Mouse (Mus musculus): ENCODE results near the gene Trappc3. TPM values are rescaled to one million over a fixed set of nuclear protein-coding genes. Genes with fewer than 3 reads are reported as not detected.
"Not testable (repeated sequence)": the region's sequence is repeated elsewhere in the genome, so short reads cannot be mapped to it uniquely, and the experiment has no call there.

Trappc3 gene
- total RNA-seq (2021): 10 to 100 TPM; 73.1 to 74.8 TPM
- long read RNA-seq, experiment 1, transcript Trappc3-201 (5 exons, 1,336 nt): major isoform, 87 of 95 reads
- long read RNA-seq, experiment 1, partial matches to known transcripts: 6 of 95 reads
- long read RNA-seq, experiment 1, other reads (novel, unspliced or antisense): 2 of 95 reads
- long read RNA-seq, experiment 2, transcript Trappc3-201 (5 exons, 1,336 nt): major isoform, 14 of 16 reads
- long read RNA-seq, experiment 2, partial matches to known transcripts: 1 of 16 reads
- long read RNA-seq, experiment 2, other reads (novel, unspliced or antisense): 1 of 16 reads

DNA sequence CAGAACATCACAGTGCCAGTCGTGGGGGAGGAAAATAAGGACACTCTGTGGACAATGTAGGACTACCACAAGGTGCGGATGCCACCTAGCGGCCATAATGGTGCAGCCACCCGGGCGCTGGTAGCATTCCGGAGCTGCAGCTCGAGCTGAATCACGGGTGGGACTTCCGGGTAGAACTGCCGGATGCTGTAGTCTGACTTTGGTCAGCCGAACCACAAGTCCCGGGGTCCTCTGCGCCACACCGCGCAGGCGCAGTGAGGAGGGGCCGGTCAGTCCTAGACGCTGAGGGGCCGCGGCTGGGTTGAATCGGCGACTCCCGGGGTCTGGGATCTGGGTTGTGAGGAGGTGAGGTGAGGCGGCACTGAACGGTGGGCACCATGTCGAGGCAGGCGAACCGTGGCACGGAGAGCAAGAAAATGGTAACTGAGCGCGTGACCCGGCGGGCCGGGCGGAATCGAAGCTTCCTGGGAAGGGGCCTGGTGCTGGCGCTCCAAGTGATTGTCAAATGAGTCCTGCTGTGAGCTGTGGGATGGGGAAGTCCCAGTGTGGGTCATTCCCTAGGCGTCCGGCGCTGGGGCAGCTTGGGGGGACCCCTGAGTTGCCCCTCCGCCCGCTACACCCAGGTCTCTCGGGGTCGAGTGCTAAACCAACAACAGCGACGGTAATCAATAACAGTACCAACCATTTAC is at the start of gene Trappc3:
Gene Trappc3 (plus strand): TSS at position 207 of the 689 bp plus-strand sequence.
- peak; percentile 100 for DNase-seq

DNA sequence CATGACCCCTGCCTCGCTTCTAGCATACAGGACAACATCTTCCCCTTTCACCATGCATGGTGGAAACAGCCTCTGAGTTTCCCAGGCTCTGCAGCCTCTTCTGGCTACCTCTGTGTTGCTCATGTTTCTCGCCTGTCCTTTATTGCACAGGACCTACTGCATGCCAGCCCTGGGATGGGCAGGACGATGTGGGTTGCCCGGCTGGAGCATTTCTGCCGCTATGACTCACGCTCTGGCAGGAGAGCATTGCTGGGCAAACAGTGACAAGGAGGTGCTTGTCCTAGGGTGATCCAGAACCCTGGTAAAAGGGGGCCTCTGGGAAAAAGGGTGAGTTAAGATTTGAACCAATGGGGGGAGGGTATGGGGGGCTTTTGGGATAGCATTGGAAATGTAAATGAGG is 44.4 kb upstream of the Trappc3 start:
- no peak for DNase-seq

DNA sequence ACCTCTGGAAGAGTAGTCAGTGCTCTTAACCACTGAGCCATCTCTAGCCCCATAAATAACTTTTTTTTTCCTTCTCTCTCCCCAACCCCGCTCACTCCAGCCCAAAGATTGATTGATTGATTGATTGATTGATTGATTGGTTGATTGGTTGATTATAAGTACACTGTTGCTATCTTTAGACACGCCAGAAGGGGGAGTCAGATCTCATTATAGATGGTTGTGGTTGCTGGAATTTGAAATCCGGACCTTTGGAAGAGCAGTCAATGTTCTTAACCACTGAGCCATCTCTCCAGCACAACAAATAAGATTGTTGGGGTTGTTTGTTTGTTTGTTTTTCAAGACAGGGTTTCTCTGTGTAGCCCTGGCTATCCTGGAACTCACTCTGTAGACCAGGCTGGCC is 42.6 kb upstream of the Trappc3 start:
- DNase-seq: not testable (repeated sequence)

DNA sequence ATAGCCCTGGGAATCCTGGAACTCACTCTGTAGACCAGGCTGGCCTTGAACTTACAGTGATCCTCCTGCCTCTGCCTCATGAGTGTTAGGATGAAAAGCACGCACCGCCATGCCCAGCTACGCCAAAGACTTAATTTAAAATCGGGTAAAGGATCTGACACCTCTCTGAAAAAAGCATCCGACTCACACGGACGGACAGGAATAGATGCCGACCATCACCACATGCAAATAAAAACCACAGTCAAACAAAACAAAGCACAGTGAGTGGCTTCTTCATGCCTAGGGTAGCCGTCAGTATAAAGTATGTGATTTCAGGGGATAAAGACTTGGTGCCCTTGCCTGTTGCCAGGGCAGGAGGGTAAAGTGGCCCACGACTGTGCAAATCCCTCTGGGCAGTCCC is 42.1 kb upstream of the Trappc3 start:
- DNase-seq: no peak

DNA sequence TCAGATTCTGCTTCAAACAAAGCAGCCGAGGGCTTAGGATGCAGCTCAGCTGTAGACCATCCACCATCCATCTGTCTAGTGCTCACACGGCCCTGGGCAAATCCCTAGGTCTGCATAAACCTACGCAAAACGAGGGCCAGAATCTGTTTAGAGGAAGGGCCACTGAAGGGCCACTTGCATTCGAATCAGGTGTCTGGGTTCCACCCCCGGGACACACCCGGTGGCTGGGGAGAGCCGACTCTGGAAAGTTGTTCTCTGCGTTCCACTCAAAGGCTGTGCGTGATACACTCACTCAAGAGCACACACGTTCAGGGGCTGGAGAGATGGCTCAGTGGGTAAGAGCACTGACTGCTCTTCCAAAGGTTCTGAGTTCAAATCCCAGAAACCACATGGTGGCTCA is 39.5 kb upstream of the Trappc3 start:
- no peak for DNase-seq

DNA sequence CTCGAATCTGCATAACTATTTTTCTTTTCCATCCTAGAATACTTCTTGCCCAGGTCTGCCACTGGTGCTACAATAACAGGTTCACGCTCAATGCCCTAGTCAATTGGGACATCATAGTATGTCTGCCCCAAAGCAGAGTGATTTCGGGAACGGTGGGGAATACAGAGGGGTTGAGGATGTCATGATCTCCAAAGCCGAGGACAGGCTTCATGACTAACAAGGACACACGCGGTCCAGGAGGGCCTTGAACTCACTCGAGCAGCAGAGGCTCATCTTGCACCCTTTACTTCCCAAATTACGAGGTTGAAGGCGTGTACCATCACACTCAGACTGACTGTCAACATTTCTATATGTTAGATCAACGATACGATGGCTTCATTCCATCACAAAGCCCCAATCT is 35.5 kb upstream of the Trappc3 start:
- peak; percentile 34 for DNase-seq

DNA sequence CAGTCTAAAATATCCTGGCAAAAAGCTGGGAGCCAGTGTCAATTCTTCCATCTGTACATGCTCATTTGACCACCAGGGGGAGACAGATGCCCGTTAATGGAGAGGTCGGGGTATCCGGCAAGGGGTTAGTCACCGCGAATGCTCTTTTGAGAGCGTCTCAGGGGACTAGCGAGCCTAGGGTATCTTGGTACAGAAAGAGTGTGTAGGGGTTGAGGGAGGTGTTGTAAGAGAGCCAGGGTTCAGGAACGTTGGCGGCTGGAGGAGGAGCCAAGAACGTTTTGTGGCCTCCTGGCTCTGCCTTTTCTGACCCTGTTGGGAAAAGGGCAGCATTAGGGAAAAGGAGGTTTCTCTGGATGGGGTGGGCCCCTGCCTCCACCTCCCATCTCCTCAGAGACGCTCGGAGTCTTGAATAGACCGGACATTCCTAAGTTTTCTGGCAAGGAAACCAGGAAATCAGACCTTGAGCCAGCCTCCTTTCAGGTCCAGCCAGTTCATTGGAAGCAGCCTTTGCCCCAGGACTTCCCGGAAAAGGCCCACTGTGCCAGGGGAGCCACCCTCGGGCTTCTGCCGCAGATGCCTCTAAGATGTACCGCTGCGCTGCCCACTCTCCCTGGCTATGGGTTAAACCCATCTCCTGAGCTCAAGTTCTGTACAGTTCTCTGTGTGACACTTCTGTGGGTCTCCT is 34.9 kb upstream of the Trappc3 start:
- peak; percentile 95 for DNase-seq

DNA sequence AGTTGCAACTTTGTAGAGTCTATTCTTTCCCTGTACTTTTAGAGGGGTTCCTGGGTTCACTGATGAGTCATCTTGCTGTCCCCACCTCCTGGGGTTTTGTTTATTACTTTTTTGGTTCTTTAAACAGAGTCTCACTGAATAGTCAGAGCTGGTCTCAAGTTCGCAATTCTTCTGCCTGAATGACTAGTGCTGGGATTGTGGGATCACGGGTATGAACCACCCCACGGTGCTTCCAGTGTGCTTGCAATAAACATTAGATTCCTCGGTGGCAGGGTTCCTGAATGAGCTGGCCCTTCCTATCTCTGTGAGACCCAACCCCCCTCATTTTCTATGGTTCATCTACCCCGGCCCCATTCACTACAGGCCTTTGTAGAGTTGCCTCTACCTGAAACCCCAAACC is 34.0 kb upstream of the Trappc3 start:
- DNase-seq: no peak

DNA sequence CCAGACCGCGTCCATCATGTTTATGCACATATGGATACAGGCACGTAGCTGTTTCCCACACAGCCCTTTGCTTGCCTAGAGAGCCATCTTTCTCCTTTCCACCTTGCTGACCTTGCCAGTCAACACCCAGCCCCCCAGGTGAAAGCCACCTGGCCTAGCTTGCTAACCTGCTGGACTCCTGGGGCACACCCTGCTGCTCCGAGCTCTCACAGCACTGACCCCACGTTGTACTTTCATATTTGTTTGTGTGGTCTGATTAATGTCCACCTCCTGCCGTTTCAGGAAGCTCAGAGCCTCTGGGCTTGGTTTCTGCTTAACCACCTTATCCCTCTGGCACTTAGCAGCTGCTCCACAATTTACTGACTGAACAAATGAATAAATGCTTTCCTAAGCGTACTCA is 32.2 kb upstream of the Trappc3 start:
- DNase-seq: no peak

DNA sequence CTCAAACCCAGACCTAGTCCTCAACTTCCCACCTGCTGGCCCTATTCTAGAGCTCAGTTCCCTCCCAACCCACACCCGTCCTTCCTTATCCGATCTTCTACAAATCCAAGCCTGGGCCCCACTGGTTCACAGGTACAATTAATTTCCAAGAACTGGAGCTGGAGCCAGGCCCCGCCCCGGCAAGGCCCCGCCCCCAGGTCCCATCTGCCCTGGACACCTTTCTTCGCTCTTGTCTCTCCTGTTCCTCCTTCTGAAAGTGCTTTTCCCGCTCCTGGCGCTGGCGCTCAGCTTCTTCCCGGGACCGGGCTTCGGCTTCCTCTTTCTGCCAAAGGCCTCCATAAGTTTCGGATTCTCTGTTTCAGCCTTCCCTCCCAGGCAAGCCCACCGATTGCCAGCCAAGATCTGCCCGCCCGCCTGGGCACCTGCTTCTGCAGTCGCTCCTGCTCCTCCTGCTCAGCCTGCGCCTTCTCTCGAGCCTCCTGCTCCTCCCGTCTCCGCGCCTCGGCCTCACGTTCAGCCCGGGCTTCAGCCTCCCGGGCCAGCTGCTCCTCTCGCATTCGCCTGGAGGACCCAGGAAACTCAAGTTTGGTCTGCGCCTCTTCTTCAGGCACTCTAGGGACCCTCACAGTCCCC is 28.3 kb upstream of the Trappc3 start:
- no peak for DNase-seq

DNA sequence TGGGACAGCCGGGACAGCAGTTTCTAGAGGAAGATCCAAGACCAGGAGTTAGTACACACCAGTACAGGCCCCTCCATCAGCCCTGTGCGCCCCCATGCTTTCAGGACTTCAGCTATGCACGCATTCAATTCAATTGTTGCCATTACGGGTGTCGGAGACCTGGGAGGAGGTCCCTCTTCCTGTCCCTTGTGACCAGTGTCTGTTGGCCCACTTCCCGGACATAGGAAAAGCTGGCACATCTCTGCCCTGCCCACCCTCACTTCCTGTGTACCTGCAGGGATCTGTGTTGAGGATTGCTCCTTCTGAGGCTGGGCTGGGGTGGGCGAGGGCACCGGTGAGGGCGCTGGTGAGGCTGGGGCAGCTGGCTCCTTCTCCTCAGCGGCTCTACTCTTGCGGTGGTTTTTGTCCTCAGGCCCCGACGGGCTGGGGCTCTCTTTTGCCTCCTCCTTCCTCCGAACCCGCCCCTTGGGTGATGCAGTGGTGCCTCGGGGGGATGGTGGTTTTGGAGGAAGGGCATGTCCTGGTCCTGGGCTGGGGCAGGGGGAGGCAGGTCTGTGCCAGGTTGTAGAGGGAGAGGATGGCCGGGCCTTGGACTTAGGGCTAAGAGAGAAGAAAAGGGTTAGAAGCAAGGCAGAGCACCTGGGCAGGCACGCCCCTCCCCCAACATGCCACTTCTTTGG is 27.5 kb upstream of the Trappc3 start:
- no peak for DNase-seq

DNA sequence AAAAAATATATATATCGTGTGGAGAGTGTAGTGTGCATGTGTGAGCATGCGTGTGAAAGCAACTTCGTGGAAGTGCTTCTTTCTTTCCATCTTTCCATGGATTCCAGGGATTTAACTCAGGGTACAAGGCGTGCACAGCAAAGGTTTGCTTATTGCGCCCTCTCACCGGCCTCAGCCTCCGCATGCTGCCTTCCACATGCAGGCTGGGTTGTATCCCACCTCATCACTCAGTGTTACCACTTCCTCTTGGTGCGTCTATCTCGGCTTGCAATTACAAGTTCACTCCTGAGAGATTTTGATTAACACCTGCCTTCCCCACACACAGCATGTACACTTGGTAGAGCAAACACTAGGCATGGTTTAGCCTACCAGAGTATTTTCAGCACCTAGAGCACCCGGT is 26.9 kb upstream of the Trappc3 start:
- DNase-seq: no peak

DNA sequence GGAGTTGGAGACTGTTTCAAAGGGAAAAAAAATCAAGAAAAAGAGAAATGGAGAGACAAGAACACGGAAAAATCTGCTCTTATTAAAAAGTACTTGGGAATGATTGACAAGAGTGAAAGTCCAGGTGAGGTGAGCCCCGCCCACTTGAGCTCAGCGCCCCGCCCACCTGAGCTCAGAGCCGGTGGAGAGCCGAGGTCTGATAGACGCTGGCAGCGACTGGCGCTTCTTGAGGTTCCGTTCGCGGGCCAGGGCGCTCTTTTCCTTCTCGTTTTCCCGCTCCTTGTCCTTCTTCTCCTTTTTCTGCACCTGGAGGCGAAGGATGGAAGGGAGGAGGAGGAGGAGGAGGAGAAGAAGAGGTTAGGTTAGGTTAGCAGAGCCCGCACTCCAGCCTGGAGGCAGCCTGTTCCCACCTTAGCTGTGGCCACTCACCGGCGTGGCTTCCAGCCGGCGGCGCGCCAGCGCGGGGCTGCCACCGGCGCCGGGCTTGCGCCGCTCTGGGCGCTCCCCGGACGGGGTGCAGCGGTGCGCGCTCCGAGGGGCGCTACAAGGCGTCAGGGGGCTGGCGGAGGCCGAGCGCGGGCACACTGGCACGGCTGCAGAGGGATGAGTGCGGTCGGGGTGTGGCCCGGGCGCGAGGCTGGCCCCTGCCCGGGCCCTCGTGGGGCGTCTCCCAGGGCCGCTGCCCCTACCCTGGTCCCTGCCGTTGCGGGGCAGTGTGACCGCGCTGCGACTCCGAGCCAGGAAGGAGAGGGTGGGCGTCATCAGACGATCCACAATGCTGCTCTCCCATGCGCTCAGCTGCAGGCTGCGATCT is 25.5 kb upstream of the Trappc3 start:
- no peak for DNase-seq

DNA sequence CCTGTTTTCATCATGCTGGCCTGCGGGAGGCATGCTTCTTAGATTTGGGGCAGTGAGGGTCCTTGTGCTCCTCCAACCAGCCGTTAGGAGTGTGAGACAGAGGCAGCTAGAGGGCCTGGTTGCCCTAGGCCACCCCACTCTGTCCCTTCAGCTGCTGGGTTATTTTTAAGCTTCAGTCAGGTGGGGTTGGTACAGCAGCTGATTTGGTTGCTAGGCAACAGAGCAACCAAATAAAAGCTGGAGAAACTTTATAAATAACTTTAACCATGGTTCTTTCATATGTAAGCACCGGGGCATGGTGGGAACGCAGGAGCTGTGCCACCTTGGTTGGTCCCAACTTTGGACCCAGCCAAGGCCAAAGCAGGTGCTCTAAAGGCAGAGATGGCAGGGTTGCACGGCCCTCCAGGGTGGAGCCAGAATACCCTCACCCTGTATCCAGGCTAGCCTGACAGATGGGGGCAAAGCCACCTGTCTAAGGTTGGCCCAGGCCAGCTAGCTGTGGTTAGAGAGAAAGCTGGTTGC is 24.3 kb upstream of the Trappc3 start:
- DNase-seq: no peak

DNA sequence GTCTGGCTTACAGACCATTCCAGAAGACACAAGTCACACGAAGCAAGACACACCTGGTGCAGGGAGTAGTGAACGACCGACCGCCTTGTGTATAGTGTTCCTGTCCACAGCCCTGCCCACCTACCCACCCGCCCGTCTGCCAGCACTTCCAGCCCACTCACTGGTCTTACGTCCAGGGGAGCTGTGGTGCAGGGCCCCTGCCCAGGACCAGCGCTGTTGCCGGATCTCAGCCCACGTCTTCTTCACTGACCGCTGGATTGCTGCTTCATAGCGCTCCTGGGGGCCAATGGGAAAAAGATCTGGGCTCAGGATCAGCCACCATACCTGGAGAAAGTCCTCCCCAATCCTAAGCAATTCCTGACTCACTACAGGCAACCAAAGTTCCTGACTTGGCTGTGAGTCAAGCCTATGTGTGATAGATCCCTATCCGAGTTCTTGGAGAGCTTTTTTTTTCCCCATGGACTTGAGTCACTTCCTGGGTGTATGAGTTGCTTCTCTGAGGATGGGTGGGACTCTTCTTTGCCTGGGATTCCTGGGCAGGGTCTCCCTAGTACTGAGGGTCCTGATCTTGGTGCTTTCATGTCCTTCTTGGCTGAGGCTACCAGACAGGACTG is 22.2 kb upstream of the Trappc3 start:
- no peak for DNase-seq

DNA sequence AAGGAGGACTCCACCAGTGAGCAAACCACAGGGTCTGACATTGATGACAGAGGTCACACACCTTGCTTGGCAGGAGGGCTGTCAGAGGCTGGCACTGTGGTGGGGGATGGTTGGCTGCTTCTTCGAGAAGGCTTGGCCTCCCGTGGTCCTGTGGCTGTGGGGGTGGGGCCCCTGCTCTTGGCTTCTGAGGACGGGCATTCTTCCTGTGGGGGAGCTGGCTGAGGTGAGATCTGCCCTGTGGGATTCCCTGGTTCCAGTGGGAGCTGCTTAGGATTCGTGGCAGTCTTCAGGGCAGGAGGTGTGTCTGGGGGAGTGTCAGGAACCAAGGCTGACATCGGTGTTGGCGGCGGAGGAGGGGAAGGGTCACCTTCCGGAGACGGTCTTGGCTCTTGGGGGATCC is 20.2 kb upstream of the Trappc3 start:
- DNase-seq: no peak

DNA sequence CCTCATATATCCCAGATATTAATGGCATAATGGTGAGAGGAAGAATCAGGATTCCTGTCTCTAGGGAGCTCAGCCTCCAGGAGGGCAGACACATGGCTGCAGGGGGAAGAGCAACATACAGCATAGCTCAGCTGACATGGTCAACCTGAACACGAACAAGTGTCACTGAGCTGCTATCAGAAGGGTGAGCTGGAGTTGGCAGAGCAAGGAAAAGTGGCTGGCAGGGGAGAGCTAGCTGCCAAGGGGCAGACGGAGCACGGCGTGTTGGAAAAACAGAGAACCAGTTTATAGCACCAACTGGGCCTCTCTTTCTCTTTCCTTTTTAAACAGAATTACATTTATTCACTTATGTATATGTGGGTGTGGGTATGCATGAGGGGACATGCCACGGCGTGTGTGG is 19.6 kb upstream of the Trappc3 start:
- DNase-seq: no peak

DNA sequence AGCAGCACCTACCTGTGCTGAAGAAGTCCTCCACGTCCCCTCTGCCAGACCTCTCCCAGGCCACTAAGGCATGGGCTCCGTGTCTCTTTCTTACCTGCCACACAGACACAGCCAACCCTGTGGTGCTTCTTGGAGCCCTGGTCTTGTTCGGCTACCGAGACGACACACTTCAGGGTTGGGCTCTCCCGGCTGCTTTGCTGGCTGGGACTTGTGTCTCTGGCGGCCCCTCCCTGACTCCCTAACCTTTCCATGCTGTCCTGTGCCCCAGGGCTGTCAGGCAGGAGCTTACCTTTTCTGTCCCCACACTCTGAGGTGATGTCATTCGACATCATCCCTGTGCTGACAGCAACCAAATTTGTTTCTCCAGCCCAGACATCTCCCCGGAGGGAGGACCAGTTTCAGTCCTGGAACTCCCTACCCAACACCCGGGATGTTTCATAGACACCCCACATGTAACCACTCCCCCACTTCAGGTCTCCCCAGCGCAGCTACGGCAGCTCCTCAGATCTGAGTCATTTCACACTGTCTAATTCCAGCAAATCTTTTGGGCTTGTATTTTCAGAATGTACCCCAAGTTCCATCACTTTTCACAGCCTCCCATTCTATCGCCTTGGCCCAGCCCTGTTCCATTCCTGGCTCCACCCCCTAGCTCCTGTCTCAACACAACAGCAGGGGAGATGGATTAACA is 15.8 kb upstream of the Trappc3 start:
- no peak for DNase-seq

DNA sequence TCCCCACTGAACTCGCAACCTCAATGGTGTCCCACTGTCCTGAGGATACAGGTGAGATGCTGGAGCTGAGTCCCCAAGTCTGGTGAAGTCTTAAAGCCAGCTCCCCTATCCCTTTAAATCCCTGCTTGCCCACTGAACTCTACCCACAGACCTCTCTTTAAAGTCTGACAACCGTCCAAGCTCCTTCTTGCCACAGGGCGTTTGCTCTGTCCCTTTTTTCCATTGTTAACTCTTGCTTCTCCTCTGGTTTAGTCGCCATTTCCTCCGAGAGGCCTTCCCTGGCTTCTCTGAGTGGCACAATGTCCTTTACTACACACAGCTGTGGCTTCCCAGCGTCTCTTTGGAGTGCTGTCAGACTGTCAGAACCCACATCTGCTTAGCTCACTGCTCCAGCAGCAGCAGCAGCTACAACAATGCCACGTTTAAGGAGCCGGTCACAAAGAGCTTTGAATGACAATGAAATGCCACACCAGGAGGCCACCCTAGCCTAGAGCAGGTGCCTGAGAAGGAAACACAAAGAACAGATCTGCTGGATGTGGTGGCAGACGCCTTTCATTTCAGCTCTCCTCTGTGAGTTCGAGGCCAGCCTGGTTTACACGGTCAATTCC is 13.8 kb upstream of the Trappc3 start:
- no peak for DNase-seq

DNA sequence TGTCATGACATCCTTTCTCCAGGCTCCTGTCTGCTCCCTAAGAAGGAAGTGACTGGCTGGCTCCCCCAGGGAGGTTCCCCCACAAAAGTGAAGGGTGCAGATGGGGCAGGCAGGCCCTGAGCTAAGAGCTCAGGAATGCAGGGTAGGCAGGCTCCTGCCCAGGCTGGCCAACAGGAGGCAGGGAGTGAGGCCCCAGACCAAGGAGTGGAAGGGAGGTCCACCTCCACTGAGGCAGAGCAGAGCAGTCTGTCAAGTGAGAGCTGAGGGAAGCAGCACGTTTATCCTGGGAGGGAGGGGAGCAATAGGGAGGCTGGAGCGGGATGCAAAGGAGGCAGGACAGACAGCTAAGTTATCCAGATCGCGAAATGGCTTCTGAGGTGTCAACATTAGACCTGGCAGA is 11.5 kb upstream of the Trappc3 start:
- DNase-seq: no peak

Measured in adrenal gland, postnatal 10 days (tissue).